Mouse (Mus musculus) kidney, adult 2 months (tissue): ENCODE measurements at regions not wholly inside any gene's neighbourhood (a gene's known extent, or its start where the extent isn't known, plus 50 kb on each side); places are given as distances from the start of the nearest gene placed in this dataset.

Experiments
- CTCF ChIP-seq: fragments of 200-500 bp; conservative IDR thresholded peaks from 2 replicates; pipeline ENCODE4 v1.5.1; 2011; ENCODE audit warnings: low read depth, mild to moderate bottlenecking, control low read depth, low read length, moderate library complexity, mixed read lengths; ENCODE audit not compliant: insufficient read depth, insufficient read length
- POLR2A ChIP-seq: fragments of 200-500 bp; IDR thresholded peaks from one replicate; pipeline ENCODE4 v1.6.1; 2011; ENCODE audit warnings: low read depth, low read length, control low read depth

DNA sequence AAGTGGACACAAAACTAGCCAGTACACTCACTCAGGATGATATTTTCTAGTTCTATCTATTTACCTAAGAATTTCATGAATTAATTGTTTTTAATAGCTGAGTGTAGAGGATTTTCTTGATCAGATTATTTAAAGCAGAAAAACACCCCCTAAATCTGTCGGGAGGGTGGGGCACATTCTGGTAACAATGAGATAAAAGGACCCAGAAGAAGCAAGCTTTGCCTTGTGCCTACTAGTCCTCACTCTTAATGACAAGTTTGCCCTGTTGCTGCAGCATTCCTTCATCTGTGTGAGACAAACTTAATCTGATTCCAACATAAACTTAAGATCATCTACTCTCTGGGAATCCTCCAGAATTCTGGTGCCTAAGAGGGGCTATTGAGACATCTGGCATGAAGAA is 288.1 kb downstream of the Pcsk1 start:
- no peak for TF ChIP-seq POLR2A
- no peak for TF ChIP-seq CTCF
